Mouse (Mus musculus) heart, embryonic 14.5 days (tissue): Measurements from ENCODE around the gene Prpmp5. TPM values are rescaled to one million over a fixed set of nuclear protein-coding genes. Genes with fewer than 3 reads are reported as not detected.
"Not testable (repeated sequence)": the region's sequence is repeated elsewhere in the genome, so short reads cannot be mapped to it uniquely, and the experiment has no call there.

Experiments used
- ATAC-seq: fragments of 200-750 bp; cut with Nextera tagmentation; 2 replicates; pipeline ENCODE4 v1.8.0; 2017; ENCODE audit warnings: low read depth, moderate TSS enrichment; ENCODE audit not compliant: insufficient number of reproducible peaks, insufficient read depth, low FRiP score
- H3K27ac ChIP-seq, 2 experiments: fragments of 200-500 bp in 1 of 2; fragments of 300-500 bp in 1 of 2; sonication (generic) in 1 of 2; replicated peaks in 1 of 2; 2 replicates each; pipeline ENCODE4 v1.5.1; 2012 to 2014; ENCODE audit warnings: low read depth in 2 of 2, low read length in 2 of 2, control low read depth in 1 of 2, mild to moderate bottlenecking in 1 of 2, mixed read lengths in 1 of 2; ENCODE audit not compliant: control insufficient read depth in 1 of 2, insufficient read depth in 1 of 2
- H3K27me3 ChIP-seq: fragments of 300-500 bp; sonication (generic); 2 replicates; pipeline ENCODE4 v1.6.1; 2014; ENCODE audit warnings: mild to moderate bottlenecking, low read length, control low read depth; ENCODE audit not compliant: control insufficient read depth, insufficient read depth
- H3K36me3 ChIP-seq: fragments of 300-500 bp; sonication (generic); 2 replicates; pipeline ENCODE4 v1.6.1; 2014; ENCODE audit warnings: mild to moderate bottlenecking, control low read depth, low read length, mixed read lengths; ENCODE audit not compliant: control insufficient read depth, insufficient read depth
- H3K4me1 ChIP-seq, 2 experiments: fragments of 200-500 bp in 1 of 2; fragments of 300-500 bp in 1 of 2; sonication (generic) in 1 of 2; 2 replicates each; pipeline ENCODE4 v1.6.1; 2012 to 2014; ENCODE audit warnings: low read length in 2 of 2, control low read depth in 1 of 2, mixed read lengths in 1 of 2; ENCODE audit not compliant: control insufficient read depth in 2 of 2, insufficient read depth in 2 of 2
- H3K4me2 ChIP-seq: fragments of 300-500 bp; sonication (generic); 2 replicates; pipeline ENCODE4 v1.6.1; 2014; ENCODE audit warnings: mild to moderate bottlenecking, low read length
- H3K4me3 ChIP-seq, 2 experiments: fragments of 200-500 bp in 1 of 2; fragments of 300-500 bp in 1 of 2; sonication (generic) in 1 of 2; 2 replicates each; pipeline ENCODE4 v1.5.1; 2012 to 2014; ENCODE audit warnings: low read length in 2 of 2, mild to moderate bottlenecking in 2 of 2, control low read depth in 1 of 2, low read depth in 1 of 2, moderate library complexity in 1 of 2; ENCODE audit not compliant: control insufficient read depth in 1 of 2, insufficient read depth in 1 of 2
- H3K9ac ChIP-seq: fragments of 300-500 bp; sonication (generic); 2 replicates; pipeline ENCODE4 v1.6.1; 2014; ENCODE audit warnings: mild to moderate bottlenecking, low read length
- H3K9me3 ChIP-seq: fragments of 300-500 bp; sonication (generic); 2 replicates; pipeline ENCODE4 v1.6.1; 2016; ENCODE audit warnings: low read length, control low read depth; ENCODE audit not compliant: control insufficient read depth
- WGBS: fragments of 180-500 bp; shearing (Covaris S2); extraction: QIAGEN DNeasy Blood & Tissue Kit; methylation state at CpG from one replicate; pipeline ENCODE4 v1.1.7; 2014; 5-methylcytosine and 5-hydroxymethylcytosine counted together
- polyA plus RNA-seq: library from polyadenylated mRNA; unstranded; fragments of >200 nt; fragmentation: Nextera tagmentation; extraction: Ambion mirVana; gene quantifications from 2 replicates; pipeline ENCODE4 v1.2.1, GENCODE M21; 2014

Prpmp5 gene
- not detected in 2 replicates for polyA plus RNA-seq

- not testable (repeated sequence) for H3K4me2 ChIP-seq, H3K27me3 ChIP-seq, H3K36me3 ChIP-seq, H3K9ac ChIP-seq, H3K4me1 ChIP-seq, H3K27ac ChIP-seq, H3K4me3 ChIP-seq, ATAC-seq, H3K9me3 ChIP-seq
These were observed at the start of gene Prpmp5 for GRCm38 (mm10) chr6:132314657-132315056. Gene Prpmp5 (minus strand): TSS chr6:132314757.

GRCm38 (mm10) chr6:132364034-132364433, 49.5 kb upstream of the Prpmp5 start, which contains the start of gene Gm8882:
Gene Gm8882 (minus strand): TSS chr6:132364134.
- not testable (repeated sequence) for H3K27me3 ChIP-seq, H3K4me1 ChIP-seq, H3K4me2 ChIP-seq, ATAC-seq, H3K9me3 ChIP-seq, H3K36me3 ChIP-seq, H3K27ac ChIP-seq, H3K4me3 ChIP-seq, H3K9ac ChIP-seq
- WGBS: 67% methylated on average over 1 of the region's 1 CpGs

Other genes with a start within 250 kb of the Prpmp5 start
- gene Prb1, start 104.2 kb downstream of the Prpmp5 start, polyA plus RNA-seq: not detected in 2 replicates
- gene Gm8882, start 49.4 kb upstream of the Prpmp5 start, polyA plus RNA-seq: not detected in 2 replicates